Mouse (Mus musculus) lung, postnatal 36 days (tissue): Measurements from ENCODE around the gene N4bp2.
"Not testable (repeated sequence)": the region's sequence is repeated elsewhere in the genome, so short reads cannot be mapped to it uniquely, and the experiment has no call there.

Experiments
- DNase-seq: peaks from one replicate; pipeline ENCODE4 v3.0.0; 2022; ENCODE audit warnings: mixed read lengths

The N4bp2 gene

GRCm38 (mm10) chr5:65763088-65763915 is at the start of gene N4bp2:
N4bp2 (plus strand) TSS chr5:65763521.
- DNase-seq: peak; percentile 70

- DNase-seq: no peak
These were observed 48.2 kb upstream of the N4bp2 start for GRCm38 (mm10) chr5:65715084-65715483.

GRCm38 (mm10) chr5:65717063-65717902 is 46.0 kb upstream of the N4bp2 start:
- no peak for DNase-seq

- not testable (repeated sequence) for DNase-seq
These were observed 45.5 kb upstream of the N4bp2 start for GRCm38 (mm10) chr5:65717903-65718211.

GRCm38 (mm10) chr5:65718368-65718767 is 45.0 kb upstream of the N4bp2 start:
- peak; percentile 52 for DNase-seq

GRCm38 (mm10) chr5:65724311-65725054 is 38.8 kb upstream of the N4bp2 start:
- peak; percentile 87 for DNase-seq

- DNase-seq: peak; percentile 84
These were observed 31.9 kb upstream of the N4bp2 start for GRCm38 (mm10) chr5:65731173-65732007.

- DNase-seq: peak; percentile 70
These were observed 27.7 kb upstream of the N4bp2 start for GRCm38 (mm10) chr5:65735601-65736000.

- DNase-seq: no peak
These were observed 24.0 kb upstream of the N4bp2 start for GRCm38 (mm10) chr5:65739366-65739765.

- DNase-seq: no peak
These were observed 16.4 kb upstream of the N4bp2 start for GRCm38 (mm10) chr5:65746908-65747307.

GRCm38 (mm10) chr5:65748386-65748785 is 14.9 kb upstream of the N4bp2 start:
- peak; percentile 36 for DNase-seq

GRCm38 (mm10) chr5:65748880-65749279 is 14.4 kb upstream of the N4bp2 start:
- no peak for DNase-seq

GRCm38 (mm10) chr5:65752021-65752420 is 11.3 kb upstream of the N4bp2 start:
- peak; percentile 69 for DNase-seq

GRCm38 (mm10) chr5:65755859-65756258 is 7.5 kb upstream of the N4bp2 start:
- no peak for DNase-seq

GRCm38 (mm10) chr5:65757110-65757509 is 6.2 kb upstream of the N4bp2 start:
- DNase-seq: no peak

- no peak for DNase-seq
These were observed 3.3 kb upstream of the N4bp2 start for GRCm38 (mm10) chr5:65760041-65760440.

- no peak for DNase-seq
These were observed 2.7 kb upstream of the N4bp2 start for GRCm38 (mm10) chr5:65760599-65760998.

- DNase-seq: no peak
These were observed 2.3 kb upstream of the N4bp2 start for GRCm38 (mm10) chr5:65761020-65761419.

GRCm38 (mm10) chr5:65761921-65762320 is 1.4 kb upstream of the N4bp2 start:
- DNase-seq: no peak

- DNase-seq: no peak
These were observed 635 bp upstream of the N4bp2 start for GRCm38 (mm10) chr5:65762686-65763085.

- peak; percentile 92 for DNase-seq
These were observed 830 bp downstream of the N4bp2 start for GRCm38 (mm10) chr5:65763916-65764785.
